Mouse (Mus musculus) cerebellum, postnatal 36 days (tissue): Measurements from ENCODE around the gene Sept8.
"Not testable (repeated sequence)": the region's sequence is repeated elsewhere in the genome, so short reads cannot be mapped to it uniquely, and the experiment has no call there.

ENCODE experiments used
- DNase-seq, 2 experiments: peaks; one replicate each; pipeline ENCODE4 v3.0.0; 2021 to 2022; ENCODE audit warnings: mixed read lengths in 2 of 2

Gene Sept8

DNA sequence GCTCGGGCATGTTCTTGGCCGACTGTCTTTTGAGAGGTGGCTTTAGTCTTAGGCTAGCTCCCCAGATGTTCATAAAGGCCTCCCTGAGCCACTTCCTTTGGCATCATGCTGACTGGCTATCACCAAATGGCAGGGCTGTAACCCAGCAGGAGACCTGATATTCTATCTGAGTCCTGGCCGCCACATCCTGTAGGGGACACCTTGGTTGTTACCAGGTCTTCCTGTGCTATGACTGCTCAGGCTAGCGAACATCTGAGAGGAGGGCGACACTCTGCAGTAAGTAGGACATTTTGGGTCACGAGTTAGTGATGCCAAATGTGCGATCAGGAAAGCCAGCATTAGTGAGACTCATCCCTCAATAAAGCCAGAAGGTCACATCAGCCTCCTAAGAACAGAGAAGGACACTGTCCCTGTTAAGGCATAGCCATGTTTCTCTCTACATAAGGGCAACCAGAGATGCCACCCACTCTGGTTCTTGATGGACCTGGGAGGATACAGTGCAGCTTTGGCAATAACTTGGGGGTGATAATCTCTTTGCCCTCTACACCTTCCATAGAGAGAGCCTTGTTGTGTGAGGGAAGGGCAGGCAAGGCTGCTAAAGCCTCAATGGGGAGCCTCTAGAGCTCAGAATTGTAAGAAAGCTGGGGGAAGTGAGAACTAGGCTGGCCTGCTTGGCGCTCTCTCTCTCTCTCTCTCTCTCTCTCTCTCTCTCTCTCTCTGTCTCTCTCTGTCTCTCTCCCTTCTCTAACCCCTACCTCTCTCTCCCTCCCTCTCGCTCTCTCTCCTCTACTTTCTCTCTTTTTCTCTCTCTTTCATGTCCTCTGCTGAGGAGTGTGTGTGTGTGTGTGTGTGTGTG, 9.6 kb downstream of the Sept8 start:
- DNase-seq: no peak

DNA sequence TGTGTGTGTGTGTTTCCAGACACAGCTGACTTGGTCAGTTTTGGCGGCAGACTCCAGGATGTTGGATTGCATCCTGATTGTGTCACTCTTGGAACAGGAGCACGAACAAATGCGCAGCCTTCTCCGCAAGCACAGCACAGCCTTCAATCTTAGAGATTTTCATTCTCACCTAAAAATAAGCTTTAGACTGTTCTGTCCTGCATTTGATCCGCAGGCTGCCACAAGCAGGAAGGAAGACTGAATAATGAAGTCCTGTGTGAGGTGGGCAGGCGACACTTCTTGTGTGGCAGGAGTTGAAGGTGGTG, 10.1 kb downstream of the Sept8 start:
- peak; percentile 83 to 86 for DNase-seq

DNA sequence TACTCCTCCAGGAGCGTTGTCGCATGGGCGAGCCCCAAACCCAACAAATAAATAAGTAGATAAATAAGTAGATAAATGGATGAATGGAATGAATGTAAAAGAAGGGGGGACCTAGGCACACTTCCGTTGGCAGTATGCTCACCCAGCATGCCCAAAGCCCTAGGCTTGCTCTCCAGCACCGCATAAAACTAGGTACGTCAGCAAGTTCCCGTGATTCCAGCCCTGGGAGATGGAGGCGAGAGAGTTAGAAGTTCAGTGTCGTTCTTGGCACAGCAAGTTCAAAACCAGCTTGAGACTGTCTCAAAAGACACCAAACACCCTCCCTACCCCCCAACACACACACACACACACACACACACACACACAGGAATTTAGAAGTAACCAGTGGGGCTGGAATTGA, 10.9 kb downstream of the Sept8 start:
- DNase-seq: no peak

DNA sequence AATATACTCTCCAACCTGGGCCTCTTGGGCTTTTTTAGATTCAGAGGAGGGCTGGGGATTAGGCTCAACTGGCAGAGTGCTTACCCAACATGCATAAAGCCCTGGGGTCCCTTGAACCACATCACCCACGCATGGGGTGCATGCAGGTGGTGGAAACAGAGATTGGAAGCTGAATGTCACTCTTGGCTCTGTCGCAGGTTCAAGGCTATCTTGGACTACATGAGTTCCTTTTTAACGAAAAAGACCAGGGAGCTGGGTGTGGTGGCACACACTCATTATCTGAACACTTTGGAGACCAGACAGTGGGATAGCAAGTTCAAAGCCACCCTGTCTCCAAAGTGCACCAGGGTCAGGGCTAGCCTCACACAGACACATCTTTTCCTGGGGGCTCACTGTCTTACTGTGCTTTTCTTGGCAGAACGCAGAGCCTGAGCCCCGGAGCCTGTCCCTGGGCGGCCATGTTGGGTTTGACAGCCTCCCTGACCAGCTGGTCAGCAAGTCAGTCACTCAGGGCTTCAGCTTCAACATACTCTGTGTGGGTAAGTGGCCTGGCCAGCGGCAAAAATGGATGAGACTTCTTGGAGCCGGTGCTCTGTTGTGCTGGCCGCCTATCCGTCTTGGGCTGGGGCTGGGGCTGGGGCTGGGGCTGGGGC, 12.6 kb downstream of the Sept8 start:
- no peak for DNase-seq

DNA sequence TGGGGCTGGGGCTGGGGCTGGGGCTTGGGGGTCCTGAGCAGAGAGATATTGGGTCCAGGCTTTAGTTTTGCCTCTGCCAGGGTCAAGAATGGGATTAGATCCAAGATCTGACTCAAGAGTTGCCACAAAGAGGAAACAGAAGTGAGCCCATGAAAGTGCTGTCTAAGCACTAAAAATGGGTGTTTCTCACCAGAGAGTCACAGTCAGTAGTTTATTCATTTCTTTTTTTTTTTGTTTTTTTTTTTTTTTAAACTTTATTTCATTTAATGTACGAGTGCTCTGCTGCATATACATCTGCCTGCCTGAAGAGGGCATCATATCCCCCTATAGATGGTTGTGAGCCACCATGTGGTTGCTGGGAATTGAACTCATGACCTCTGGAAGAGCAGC, 13.2 kb downstream of the Sept8 start:
- DNase-seq: no peak

DNA sequence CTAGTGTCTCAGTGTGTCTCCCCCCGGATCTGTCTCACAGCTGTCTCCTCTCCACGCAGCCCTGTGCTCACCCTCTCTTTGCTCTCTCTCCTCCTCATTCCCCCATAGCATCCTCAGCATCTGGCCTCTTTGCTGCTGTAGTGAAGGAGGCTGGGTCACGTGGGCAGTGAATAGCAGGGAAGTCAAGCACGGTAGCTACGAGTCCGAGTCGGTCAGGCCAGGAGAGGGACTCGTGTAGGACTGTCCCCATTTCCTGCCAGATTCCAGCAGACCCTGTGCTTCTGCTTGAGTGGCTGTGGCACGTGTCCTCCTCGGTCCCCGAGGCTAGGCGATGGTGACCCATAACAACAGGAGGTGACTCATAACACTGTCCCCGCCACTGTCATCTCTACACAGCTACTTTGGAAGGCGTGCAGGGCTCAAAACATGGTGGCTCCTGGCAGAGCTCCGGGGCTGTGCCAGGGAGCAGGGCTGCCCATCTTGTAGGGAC, 20.0 kb downstream of the Sept8 start:
- peak; percentile 59 to 62 for DNase-seq

DNA sequence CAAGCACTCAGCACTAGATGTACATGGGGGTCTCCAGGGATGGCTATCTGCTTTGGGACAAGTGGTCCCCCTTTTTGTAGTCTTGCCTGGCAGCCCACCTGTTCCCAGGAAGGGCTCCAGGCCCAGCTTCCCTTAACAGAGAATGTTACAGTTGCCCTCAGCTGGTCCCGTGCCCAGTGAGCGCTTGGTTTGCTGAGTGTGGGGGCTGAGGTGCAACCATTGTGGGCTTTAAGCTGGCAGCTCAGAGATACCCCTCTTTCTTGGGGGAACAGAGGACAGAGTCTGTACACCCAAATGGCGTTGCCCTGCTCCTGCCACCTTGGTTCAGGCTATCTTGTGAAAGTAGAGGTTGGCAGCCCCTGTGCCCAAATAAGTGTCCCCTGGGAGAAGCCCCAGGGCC, 21.3 kb downstream of the Sept8 start:
- peak in 1 of 2 experiments; percentile 7 for DNase-seq

DNA sequence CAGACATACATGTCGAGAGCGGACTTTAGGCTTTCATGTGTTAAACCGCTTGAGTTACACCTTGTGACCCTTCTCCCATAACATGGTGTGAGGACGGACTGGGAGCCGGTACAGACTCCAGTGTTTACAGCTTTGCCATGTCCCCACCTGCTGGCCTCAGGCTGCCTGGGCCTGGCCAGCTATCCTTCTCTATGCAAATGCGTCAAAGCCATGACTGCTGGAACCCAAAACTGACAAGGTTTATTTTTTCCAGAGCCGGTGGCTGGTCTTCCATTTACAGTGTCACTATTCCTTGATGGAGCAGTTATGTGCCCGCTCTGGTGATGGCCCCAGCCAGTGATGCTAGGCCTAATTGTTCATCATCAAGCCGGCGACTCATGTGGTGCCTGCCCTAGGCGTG, 22.2 kb downstream of the Sept8 start:
- DNase-seq: peak; percentile 45 to 46

DNA sequence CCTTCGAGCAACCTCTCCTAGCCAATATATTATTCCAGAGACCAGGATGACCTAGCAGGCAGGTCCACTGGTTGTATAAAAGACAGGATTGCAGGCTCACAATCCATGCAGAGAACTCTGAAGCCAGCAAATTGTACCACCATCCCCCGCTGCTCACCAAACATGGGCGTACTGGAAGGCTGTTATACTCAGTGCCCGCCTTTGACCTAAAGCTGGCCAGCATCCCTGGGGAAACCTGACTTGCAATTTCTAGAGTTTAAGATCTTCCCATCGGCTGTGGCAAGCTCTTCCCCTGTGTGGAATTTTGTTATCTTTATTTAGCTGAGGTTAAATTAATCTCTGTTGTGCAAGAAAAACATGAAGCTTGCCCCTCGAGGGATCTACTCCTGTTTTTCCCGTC, 24.0 kb downstream of the Sept8 start:
- DNase-seq: peak in 1 of 2 experiments; percentile 4

DNA sequence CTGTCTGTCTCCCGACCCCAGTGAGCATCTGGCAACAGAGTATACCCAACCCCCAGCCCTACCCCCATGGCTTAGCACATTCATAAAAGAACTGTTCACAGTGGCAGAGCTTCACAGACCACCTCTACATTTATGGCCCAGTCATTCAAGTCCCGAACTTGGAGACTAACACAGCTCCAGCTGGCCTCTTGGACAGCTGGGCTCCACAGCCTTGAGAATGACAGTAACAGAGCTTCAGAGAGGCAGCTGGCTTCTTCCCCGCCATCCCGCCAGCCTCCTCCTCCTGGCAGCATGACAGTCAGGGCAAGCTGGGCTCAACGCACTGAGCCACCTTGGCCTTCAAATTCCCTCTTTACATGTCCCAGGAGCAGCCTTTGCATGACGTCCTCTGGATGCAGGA, 27.2 kb downstream of the Sept8 start:
- DNase-seq: peak in 1 of 2 experiments; percentile 59

DNA sequence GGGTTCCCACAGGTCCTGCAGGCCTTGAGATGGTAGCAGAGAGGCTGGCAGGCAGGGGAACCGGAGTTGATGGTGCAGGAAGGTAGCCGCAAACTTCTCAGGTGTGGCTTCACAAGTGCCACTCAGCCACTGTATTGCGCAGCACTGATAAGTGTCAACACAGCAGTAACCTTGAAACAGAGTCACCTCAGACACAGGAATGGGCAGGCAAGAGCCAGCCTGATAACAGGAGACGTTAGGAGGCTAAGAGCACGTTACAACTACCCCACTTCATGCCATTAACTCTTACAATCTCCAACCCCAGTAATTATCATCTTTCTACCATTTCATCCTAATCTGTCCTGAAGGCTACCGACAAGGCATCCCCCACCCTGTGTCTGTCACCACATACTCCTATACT, 28.5 kb downstream of the Sept8 start:
- no peak for DNase-seq

DNA sequence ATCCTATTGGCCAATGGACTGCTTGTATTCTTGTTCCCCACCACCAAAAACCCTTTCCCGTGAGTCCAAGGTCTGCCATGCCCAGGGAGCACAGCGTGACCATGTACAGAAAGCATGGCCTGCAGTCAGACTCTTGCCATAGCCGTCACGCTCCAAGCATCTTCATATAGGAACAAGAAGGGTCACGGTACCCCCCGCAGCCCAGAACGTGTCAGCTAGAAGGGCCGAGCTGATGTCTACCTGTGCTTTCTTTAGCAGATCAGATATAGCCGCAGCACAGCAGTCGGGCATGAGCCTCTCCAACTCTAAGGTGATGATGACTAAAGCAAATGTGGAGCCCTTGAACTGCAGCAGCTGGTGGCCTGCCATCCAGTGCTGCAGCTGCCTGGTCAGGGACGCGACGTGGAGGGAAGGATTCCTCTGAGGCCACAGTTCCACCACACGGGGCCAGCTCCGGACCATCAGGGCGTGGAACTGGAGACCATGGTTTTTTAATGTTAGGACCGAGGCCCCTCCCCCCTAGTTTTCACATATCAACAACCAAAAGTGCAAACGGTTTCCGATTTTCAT, 29.1 kb downstream of the Sept8 start:
- DNase-seq: no peak

DNA sequence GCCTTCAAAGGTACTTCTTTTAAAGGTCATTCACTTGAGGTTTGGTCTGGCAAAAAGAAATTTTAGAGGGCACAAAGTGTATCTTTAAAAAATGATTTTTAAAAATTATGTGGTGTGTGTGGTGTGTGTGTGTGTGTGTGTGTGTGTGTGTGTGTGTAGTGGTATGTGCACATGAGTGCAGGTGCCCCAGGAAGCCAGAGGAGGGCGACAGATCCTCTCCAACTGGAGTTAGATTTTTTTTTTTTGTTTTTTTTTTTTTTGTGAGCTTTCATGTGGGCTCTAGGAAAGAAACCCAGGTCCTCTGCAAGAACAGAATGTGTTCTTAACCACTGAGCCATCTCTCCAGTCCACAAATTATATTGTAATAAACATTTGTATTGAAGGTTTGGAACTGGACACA, 31.7 kb downstream of the Sept8 start:
- no peak for DNase-seq

DNA sequence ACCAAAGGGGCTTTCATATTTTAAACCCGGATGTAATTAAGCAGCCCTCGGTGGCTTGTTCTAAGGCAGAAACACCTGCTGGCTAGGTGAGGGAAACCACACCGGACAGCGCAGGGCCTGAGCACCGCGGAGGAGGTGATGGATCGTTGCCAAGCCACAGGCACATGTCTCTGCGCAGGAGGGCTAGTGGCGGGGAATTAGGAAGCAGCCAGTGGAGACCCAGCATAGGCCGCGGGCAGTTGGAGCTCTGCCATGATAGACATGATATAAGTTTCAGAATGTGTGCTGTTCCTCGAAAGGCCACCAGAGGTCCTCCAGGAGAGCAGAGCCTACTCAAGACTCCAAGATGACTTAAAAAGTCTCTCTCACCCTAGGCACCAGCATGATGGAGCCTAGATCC, 32.7 kb downstream of the Sept8 start:
- DNase-seq: peak; percentile 74 to 77

DNA sequence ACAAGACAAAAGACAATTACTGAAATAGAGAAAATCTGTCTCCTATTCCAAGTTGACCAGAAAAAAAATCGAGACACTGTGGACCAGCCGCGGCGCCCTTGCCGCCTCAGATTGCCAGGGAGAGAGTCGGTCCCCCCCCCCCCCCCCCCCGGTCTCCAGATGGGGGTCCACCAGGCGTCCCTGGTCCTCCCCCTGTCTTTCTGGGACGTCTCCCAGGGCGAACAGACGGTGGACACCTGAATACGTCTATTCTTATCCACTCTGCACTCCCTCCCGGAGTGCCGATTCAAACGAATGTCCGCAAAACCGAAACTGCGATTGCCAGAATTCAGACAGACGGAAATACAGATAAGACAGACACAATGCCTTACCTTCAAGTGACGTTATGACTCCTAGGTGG, 37.5 kb downstream of the Sept8 start:
- peak in 1 of 2 experiments; percentile 33 for DNase-seq

DNA sequence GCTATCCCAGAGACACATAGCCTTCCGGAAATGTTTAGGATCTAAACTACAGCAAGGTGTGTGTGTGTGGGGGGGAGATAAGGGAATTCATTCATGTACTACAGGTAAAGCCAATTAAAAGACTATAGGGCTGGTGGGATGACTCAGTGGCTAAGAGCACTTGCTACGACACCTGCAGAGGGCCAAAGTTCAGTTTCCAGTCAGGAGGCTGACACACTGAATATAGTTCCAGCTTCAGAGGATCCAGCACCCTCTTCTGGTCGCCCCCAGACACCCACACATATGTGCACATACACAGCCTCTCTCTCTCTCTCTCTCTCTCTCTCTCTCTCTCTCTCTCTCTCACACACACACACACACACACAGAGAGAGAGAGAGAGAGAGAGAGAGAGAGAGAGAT, 38.9 kb downstream of the Sept8 start:
- DNase-seq: not testable (repeated sequence)

DNA sequence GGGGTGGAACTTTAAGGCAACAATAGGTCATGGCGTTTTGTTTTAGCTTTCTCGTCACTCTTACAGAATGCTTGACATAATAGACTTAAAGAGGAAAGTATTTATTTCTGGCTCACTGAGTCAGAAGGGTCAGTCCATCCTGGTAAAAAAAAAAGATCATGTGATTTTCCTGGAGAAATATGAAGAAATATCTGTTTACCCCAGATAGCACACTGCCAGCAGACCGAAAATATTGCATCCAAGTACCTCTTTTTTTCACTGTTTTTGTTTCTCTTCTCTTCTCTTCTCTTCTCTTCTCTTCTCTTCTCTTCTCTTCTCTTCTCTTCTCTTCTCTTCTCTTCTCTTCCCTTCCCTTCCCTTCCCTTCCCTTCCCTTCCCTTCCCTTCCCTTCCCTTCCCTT, 40.9 kb downstream of the Sept8 start:
- DNase-seq: not testable (repeated sequence)

DNA sequence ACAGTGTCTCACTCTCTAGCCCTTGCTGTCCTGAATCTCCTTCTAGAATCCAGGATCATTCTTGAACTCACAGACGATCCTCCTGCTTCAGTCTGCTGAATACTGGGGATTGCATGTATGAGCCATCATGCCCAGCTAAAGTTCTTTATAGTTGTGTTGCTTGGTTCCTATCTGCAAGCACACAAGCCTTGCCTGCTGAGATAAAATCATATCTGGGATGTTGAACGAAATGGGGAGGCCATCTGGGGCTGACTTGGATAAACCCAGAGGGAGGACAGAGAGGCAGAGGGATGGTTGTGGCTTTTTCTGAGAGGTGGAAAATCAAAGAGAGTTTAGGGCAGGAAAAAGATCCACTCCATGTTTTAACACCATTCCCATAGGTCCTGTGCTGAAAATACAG, 42.9 kb downstream of the Sept8 start:
- no peak for DNase-seq

DNA sequence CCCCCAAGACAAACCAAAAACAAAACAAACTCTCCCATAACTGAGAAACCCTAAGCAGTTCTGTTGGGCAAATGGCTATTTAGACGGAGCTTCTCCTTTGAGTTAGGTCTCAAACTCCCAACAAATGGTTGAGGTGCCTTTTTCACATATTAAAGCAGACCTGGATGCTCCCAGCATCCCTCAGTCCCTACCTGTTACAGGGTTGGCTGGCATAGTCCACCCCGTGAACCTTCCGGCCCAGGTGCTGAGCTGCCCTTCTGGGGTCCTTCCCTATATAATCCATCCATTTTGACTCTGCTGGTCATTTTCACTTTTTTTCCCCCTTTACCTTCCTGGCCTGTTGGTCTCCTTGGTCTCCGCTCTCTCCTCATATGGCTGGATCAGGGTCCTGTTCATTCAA, 47.6 kb downstream of the Sept8 start:
- DNase-seq: no peak

DNA sequence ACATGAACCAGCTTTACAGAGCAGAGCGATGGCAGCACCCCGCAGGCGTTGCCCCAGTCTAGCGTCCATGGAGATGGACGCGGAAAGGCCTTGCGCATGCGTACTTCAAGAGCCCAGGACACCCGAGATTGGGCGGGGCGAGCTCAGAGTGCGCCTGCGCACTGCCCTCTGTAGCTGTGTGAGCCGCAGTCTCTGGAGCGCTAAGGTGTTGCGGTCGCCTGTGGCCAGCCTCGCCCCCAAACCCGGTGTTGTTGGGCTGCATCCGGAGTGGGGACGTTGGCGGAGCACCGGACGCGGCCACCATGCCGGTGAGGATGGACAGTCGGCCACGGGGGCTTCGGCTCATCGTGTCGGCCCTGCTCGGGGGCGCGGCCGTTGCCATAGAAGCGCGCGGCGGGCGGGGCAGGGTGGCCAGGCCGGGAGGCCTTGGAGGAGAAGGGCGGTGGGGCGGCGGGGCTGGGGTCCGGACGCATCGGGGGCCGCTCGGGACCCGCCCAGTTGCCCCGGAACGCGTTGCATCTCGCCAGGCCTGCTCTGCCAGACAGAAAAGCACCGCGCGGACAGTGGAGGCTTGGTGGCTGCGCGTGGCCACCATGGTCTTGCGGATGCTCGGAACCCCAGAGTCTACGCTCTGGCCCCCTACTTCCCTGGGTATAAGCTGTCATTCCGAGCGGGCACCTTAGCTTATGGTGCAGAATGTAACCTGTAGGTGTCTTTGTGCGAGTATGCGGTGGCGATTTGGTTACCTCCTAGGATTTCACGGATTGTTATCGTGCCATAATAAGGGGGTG, 48.4 kb downstream of the Sept8 start, which contains the start of gene Kif3a:
TSS of gene Kif3a (plus strand) at position 156 of the 791 bp plus-strand sequence.
- DNase-seq: peak; percentile 95 to 96

DNA sequence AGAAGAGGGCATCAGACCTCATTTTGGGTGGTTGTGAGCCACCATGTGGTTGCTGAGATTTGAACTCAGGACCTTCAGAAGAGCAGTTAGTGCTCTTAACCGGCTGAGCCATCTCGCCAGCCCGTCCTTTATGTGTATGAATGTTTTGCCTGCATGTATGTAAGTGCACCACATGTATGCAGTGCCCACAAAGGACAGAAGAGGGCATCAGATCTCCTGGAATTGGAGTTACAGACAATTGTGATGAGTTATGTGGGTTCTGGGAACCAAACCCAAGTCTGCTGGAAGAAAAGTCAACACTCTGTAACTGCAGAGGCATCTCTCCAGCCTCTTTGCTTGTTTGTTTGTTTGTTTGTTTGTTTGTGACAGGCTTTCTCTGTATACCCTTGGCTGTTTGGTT, 61.5 kb downstream of the Sept8 start:
- no peak for DNase-seq

DNA sequence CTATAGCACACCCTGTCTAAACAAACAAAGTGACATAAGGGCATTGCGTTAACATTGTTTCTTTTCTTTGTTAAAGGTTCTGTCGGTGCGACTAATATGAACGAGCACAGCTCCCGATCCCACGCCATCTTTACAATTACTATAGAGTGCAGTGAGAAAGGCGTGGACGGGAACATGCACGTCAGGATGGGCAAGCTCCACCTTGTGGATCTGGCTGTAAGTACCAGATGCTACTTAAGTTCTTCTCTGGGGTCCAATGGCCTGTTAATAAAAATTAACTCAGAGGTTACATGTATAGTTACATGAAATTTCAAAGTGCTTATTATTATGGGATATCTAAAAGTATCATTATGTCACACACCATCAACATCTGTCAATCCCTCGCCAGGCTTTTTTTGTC, 64.1 kb downstream of the Sept8 start:
- DNase-seq: no peak

DNA sequence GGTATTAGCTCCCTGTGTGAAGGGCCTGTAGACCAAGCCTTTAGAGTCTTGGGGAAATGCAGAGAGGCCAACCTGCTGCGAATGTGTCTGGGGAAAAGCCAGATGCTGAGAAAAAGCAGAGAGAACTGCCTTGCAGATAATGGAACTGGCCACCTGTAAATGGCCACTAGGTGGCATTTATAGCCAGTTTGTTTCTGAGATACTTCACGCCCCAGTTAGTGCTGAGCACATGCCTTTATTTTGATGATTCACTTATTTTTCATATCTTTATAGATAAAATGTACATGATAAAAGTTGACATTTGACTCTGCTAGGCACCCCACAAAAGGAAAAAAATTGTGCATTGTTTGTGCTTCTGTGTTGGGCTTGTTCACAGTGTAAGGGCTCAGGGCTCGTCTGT, 65.8 kb downstream of the Sept8 start:
- peak in 1 of 2 experiments; percentile 12 for DNase-seq
